Mouse (Mus musculus) spleen, adult 2 months (tissue): ENCODE measurements around the gene Cend1. TPM values are rescaled to one million over a fixed set of nuclear protein-coding genes. Genes with fewer than 3 reads are reported as not detected.

Experiments used
- DNase-seq, 2 experiments: peaks; one replicate each; pipeline versions ENCODE4 v3.0.0 to v3.0.0-alpha.2; 2012 to 2021; ENCODE audit warnings: low spot score in 2 of 2, low read depth in 1 of 2
- H3K27ac ChIP-seq: fragments of 200-500 bp; 2 replicates; pipeline ENCODE4 v1.5.1; 2012; ENCODE audit warnings: low read length, inconsistent platforms; ENCODE audit not compliant: insufficient read depth
- H3K27me3 ChIP-seq: fragments of 200-500 bp; 2 replicates; pipeline ENCODE4 v1.6.1; 2012; ENCODE audit warnings: mild to moderate bottlenecking, moderate library complexity, low read length, inconsistent platforms; ENCODE audit not compliant: control insufficient read depth, insufficient read depth
- H3K36me3 ChIP-seq: fragments of 200-500 bp; 2 replicates; pipeline ENCODE4 v1.6.1; 2012; ENCODE audit warnings: mild to moderate bottlenecking, low read length, inconsistent platforms; ENCODE audit not compliant: control insufficient read depth, insufficient read depth
- H3K4me1 ChIP-seq: fragments of 200-500 bp; 2 replicates; pipeline ENCODE4 v1.6.1; 2011; ENCODE audit warnings: inconsistent platforms; ENCODE audit not compliant: control insufficient read depth, insufficient read depth, insufficient read length
- H3K4me3 ChIP-seq: fragments of 200-500 bp; 2 replicates; pipeline ENCODE4 v1.5.1; 2011; ENCODE audit warnings: mild to moderate bottlenecking, inconsistent platforms; ENCODE audit not compliant: insufficient read depth, insufficient read length; ENCODE audit errors: extremely low read depth
- CTCF ChIP-seq: fragments of 200-500 bp; IDR thresholded peaks from 2 replicates; pipeline ENCODE4 v1.5.1; 2011; ENCODE audit warnings: mild to moderate bottlenecking, inconsistent platforms; ENCODE audit not compliant: insufficient read depth, insufficient read length, insufficient replicate concordance; ENCODE audit errors: extremely low read depth
- POLR2A ChIP-seq: fragments of 200-500 bp; IDR thresholded peaks from 2 replicates; pipeline ENCODE4 v1.6.1; 2011; ENCODE audit warnings: low read depth, low read length, inconsistent platforms
- WGBS: fragments of 180-500 bp; shearing (Covaris S2); methylation state at CpG from one replicate; pipeline ENCODE4 v1.1.7; 2018; 5-methylcytosine and 5-hydroxymethylcytosine counted together
- polyA plus RNA-seq: library from polyadenylated mRNA; depleted of rRNA; stranded (reverse); fragments of >200 nt; gene quantifications from 2 replicates; pipeline ENCODE4 v1.2.3, GENCODE M21; 2012

Cend1 gene
- polyA plus RNA-seq, 1 experiment = 0.11 TPM

GRCm38 (mm10) chr7:141430585-141431240 lies 1.4 kb upstream of the Cend1 start:
- DNase-seq = no peak
- Histone ChIP-seq H3K27me3 (no peaks in the 10 kb centered on the region), H3K36me3 (peaks cover 19% of the 10 kb centered on the region), H3K4me1 (peaks cover 14% of the 10 kb centered on the region; the same call in 1 of the 2 replicates), H3K4me3 (no peak overlapping the region), H3K27ac (no peak overlapping the region)
- TF ChIP-seq CTCF = no peak
- TF ChIP-seq POLR2A = no peak
- 96% methylated on average over 9 of the region's 9 CpGs for WGBS

GRCm38 (mm10) chr7:141429840-141430584 lies 721 bp upstream of the Cend1 start:
- H3K4me1 ChIP-seq = peaks cover 11% of the 10 kb centered on the region; the same call in 1 of the 2 replicates
- no peak for TF ChIP-seq POLR2A
- no peak for TF ChIP-seq CTCF
- H3K27ac ChIP-seq = no peak overlapping the region
- no peak for DNase-seq
- WGBS = 89% methylated on average over 9 of the region's 9 CpGs
- H3K4me3 ChIP-seq = no peak overlapping the region
- H3K36me3 ChIP-seq = peaks cover 19% of the 10 kb centered on the region
- no peaks in the 10 kb centered on the region for H3K27me3 ChIP-seq

GRCm38 (mm10) chr7:141428701-141429100 lies 590 bp downstream of the Cend1 start:
- H3K4me3 ChIP-seq = no peak overlapping the region
- peaks cover 17% of the 10 kb centered on the region for H3K36me3 ChIP-seq
- TF ChIP-seq POLR2A (no peak), CTCF (no peak)
- no peak for DNase-seq
- H3K27me3 ChIP-seq = no peaks in the 10 kb centered on the region
- H3K27ac ChIP-seq = no peak overlapping the region
- H3K4me1 ChIP-seq = no peaks in the 10 kb centered on the region
- 83% methylated on average over 5 of the region's 5 CpGs for WGBS

GRCm38 (mm10) chr7:141426948-141427730 lies 2.2 kb downstream of the Cend1 start:
- peaks cover 10% of the 10 kb centered on the region for H3K36me3 ChIP-seq
- WGBS = 80% methylated on average over 12 of the region's 12 CpGs
- DNase-seq = no peak
- no peaks in the 10 kb centered on the region for H3K27me3 ChIP-seq
- TF ChIP-seq CTCF = no peak
- TF ChIP-seq POLR2A = no peak
- H3K27ac ChIP-seq = no peak overlapping the region
- no peaks in the 10 kb centered on the region for H3K4me1 ChIP-seq
- no peak overlapping the region for H3K4me3 ChIP-seq

- Histone ChIP-seq H3K27me3 (no peaks in the 10 kb centered on the region), H3K36me3 (no peaks in the 10 kb centered on the region), H3K27ac (no peak overlapping the region), H3K4me3 (no peak overlapping the region), H3K4me1 (peaks cover 2% of the 10 kb centered on the region; the same call in 1 of the 2 replicates)
- DNase-seq = no peak
- no peak for TF ChIP-seq POLR2A
- no peak for TF ChIP-seq CTCF
- 81% methylated on average over 4 of the region's 4 CpGs for WGBS
Measured at GRCm38 (mm10) chr7:141423811-141424210, 5.5 kb downstream of the Cend1 start.

GRCm38 (mm10) chr7:141420030-141420702 lies 9.1 kb downstream of the Cend1 start:
- TF ChIP-seq POLR2A = no peak
- no peak for TF ChIP-seq CTCF
- no peak overlapping the region for H3K27ac ChIP-seq
- H3K4me3 ChIP-seq = no peak overlapping the region
- H3K27me3 ChIP-seq = no peaks in the 10 kb centered on the region
- H3K36me3 ChIP-seq = no peaks in the 10 kb centered on the region
- H3K4me1 ChIP-seq = peaks cover 3% of the 10 kb centered on the region; the same call in 1 of the 2 replicates
- DNase-seq = no peak
- 88% methylated on average over 9 of the region's 9 CpGs for WGBS
